Mouse (Mus musculus) liver, embryonic 15.5 days (tissue): Measurements from ENCODE around the gene Ip6k2. TPM values are rescaled to one million over a fixed set of nuclear protein-coding genes. Genes with fewer than 3 reads are reported as not detected.

Experiments used
- ATAC-seq: fragments of 200-750 bp; cut with Nextera tagmentation; 2 replicates; pipeline ENCODE4 v1.8.0; 2017; ENCODE audit warnings: moderate number of reproducible peaks, mild to moderate bottlenecking, moderate library complexity; ENCODE audit not compliant: insufficient read depth
- H3K27ac ChIP-seq: fragments of 300-500 bp; sonication (generic); replicated peaks from 2 replicates; pipeline ENCODE4 v1.5.1; 2015; ENCODE audit warnings: mild to moderate bottlenecking, inconsistent platforms
- H3K27me3 ChIP-seq: fragments of 300-500 bp; sonication (generic); 2 replicates; pipeline ENCODE4 v1.6.1; 2015; ENCODE audit warnings: mild to moderate bottlenecking, inconsistent platforms
- H3K36me3 ChIP-seq: fragments of 300-500 bp; sonication (generic); replicated peaks from 2 replicates; pipeline ENCODE4 v1.6.1; 2015; ENCODE audit warnings: moderate library complexity, mild to moderate bottlenecking, inconsistent platforms
- H3K4me1 ChIP-seq: fragments of 300-500 bp; sonication (generic); replicated peaks from 2 replicates; pipeline ENCODE4 v1.6.1; 2015; ENCODE audit warnings: inconsistent platforms
- H3K4me2 ChIP-seq: fragments of 300-500 bp; sonication (generic); 2 replicates; pipeline ENCODE4 v1.6.1; 2015; ENCODE audit warnings: moderate library complexity, mild to moderate bottlenecking, inconsistent platforms
- H3K4me3 ChIP-seq: fragments of 300-500 bp; sonication (generic); replicated peaks from 2 replicates; pipeline ENCODE4 v1.5.1; 2015; ENCODE audit warnings: mild to moderate bottlenecking, inconsistent platforms
- H3K9ac ChIP-seq: fragments of 300-500 bp; sonication (generic); 2 replicates; pipeline ENCODE4 v1.6.1; 2015; ENCODE audit warnings: moderate library complexity, mild to moderate bottlenecking, inconsistent platforms
- H3K9me3 ChIP-seq: fragments of 300-500 bp; sonication (generic); replicated peaks from 2 replicates; pipeline ENCODE4 v1.6.1; 2016; ENCODE audit warnings: inconsistent platforms
- WGBS: fragments of 180-500 bp; shearing (Covaris S2); methylation state at CpG from one replicate; pipeline ENCODE4 v1.1.7; 2015; ENCODE audit warnings: mixed read lengths; ENCODE audit not compliant: insufficient replicate concordance; 5-methylcytosine and 5-hydroxymethylcytosine counted together
- polyA plus RNA-seq: library from polyadenylated mRNA; unstranded; fragments of >200 nt; fragmentation: Nextera tagmentation; extraction: Ambion mirVana; gene quantifications from 2 replicates; pipeline ENCODE4 v1.2.1, GENCODE M21; 2015

Ip6k2 gene
- polyA plus RNA-seq, 1 experiment from 2014 or later, result 11.6 TPM

DNA sequence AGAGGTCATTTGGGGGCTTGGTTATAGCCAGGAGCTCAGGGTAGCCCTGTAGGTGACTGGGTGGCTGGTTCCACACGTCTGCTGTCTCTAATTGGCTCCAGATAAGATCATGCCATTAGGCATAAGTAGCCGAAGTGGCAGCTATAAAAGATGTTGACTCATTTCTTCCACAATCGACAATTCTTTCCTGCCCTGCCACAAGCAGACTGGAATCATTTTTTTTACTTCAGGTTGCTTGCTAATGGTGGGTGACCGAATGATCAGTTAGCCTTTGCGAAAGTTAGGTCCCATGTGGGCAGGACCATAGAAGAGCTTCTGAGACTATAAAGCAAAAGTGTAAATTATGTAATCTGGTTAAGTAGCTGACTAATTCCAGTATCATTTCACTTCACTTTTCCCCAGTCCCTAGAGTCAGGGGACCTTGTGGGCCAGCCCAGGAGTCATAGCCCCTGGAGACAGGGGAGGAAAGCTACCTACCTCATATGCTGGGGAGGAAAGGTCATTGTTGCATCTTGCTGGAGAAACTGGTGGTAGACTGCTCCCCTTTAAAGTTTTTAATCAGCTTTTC is 15.0 kb downstream of the Ip6k2 start:
- H3K9me3 ChIP-seq, result no peaks in the 10 kb centered on the region
- ATAC-seq, result no peak
- 75% methylated on average over 5 of the region's 5 CpGs for WGBS
- H3K27me3 ChIP-seq, result no peaks in the 10 kb centered on the region
- H3K4me2 ChIP-seq, result no peak overlapping the region
- no peak overlapping the region for H3K9ac ChIP-seq
- no peak overlapping the region for H3K4me3 ChIP-seq
- peaks cover 77% of the 10 kb centered on the region for H3K36me3 ChIP-seq
- H3K4me1 ChIP-seq, result peaks cover 53% of the 10 kb centered on the region
- H3K27ac ChIP-seq, result no peak overlapping the region; the same call in 1 of the 2 replicates

- H3K4me2 ChIP-seq, result no peak overlapping the region
- H3K9ac ChIP-seq, result no peak overlapping the region
- no peak for ATAC-seq
- no peak overlapping the region for H3K4me3 ChIP-seq
- no peaks in the 10 kb centered on the region for H3K27me3 ChIP-seq
- WGBS, result 82% methylated on average over 3 of the region's 3 CpGs
- H3K36me3 ChIP-seq, result peaks cover 81% of the 10 kb centered on the region
- H3K9me3 ChIP-seq, result no peaks in the 10 kb centered on the region
- peaks cover 50% of the 10 kb centered on the region for H3K4me1 ChIP-seq
- no peak overlapping the region for H3K27ac ChIP-seq
Observed at GRCm38 (mm10) chr9:108799564-108799963, 16.0 kb downstream of the Ip6k2 start.

DNA sequence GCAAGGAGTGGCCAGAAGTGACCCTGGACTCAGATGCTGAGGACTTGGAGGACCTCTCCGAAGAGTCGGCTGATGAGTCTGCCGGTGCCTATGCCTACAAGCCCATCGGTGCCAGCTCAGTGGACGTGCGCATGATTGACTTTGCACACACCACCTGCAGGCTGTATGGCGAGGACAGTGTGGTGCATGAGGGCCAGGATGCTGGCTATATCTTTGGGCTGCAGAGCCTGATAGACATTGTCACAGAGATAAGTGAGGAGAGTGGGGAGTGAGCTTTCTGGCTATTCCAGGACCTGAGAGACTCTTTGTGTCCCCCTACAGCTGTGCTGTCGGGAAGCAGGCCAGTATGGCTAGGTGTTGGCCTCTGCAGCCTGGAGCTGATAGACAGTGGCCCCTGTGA is 22.2 kb downstream of the Ip6k2 start:
- Histone ChIP-seq H3K27ac (peak overlapping the region; percentile 89), H3K9ac (no peak overlapping the region), H3K27me3 (no peaks in the 10 kb centered on the region; the same call in 1 of the 2 replicates), H3K4me2 (peak overlapping the region; percentile 40), H3K36me3 (peaks cover 65% of the 10 kb centered on the region), H3K9me3 (no peaks in the 10 kb centered on the region), H3K4me3 (no peak overlapping the region), H3K4me1 (peaks cover 73% of the 10 kb centered on the region)
- ATAC-seq, result peak; percentile 53
- 52% methylated on average over 8 of the region's 8 CpGs for WGBS

DNA sequence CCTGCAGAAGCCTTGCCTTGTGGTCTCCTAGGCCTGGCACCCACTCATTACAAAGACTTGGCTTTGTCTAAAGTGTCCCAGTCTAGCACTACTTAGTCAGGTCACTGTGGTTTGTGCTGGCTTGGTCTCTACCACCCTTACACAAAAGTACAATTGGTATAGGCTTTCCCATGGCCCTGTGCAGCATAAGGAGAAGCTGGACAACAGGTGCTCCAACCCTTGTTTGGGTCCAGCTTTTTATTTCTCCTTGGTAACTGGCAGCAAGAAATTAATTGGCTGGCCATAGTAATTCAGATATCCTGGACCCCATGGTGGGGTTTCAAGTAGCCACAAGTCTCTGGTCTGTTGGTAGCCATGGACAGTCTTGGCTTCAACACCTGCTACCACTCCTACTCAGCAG is 22.8 kb downstream of the Ip6k2 start:
- no peak for ATAC-seq
- Histone ChIP-seq H3K27me3 (no peaks in the 10 kb centered on the region; the same call in 1 of the 2 replicates), H3K9me3 (no peaks in the 10 kb centered on the region), H3K9ac (no peak overlapping the region), H3K4me3 (no peak overlapping the region), H3K4me2 (0 out of 2 replicates have a peak overlapping the region, but pooled peaks have one; percentile 40), H3K36me3 (peaks cover 61% of the 10 kb centered on the region), H3K27ac (peak overlapping the region; percentile 89), H3K4me1 (peaks cover 70% of the 10 kb centered on the region)

GRCm38 (mm10) chr9:108806831-108807230 is 23.2 kb downstream of the Ip6k2 start:
- Histone ChIP-seq H3K4me2 (peak overlapping the region; percentile 97; the same call in 1 of the 2 replicates), H3K9me3 (no peaks in the 10 kb centered on the region), H3K4me1 (peaks cover 65% of the 10 kb centered on the region), H3K4me3 (no peak overlapping the region), H3K27ac (peak overlapping the region; percentile 89), H3K36me3 (peaks cover 60% of the 10 kb centered on the region), H3K9ac (peak overlapping the region; percentile 13; the same call in 1 of the 2 replicates), H3K27me3 (no peaks in the 10 kb centered on the region; the same call in 1 of the 2 replicates)
- ATAC-seq, result no peak
- WGBS, result 54% methylated on average over 1 of the region's 1 CpGs

GRCm38 (mm10) chr9:108807674-108808073 is 24.1 kb downstream of the Ip6k2 start:
- 39% methylated on average over 5 of the region's 5 CpGs for WGBS
- peaks cover 59% of the 10 kb centered on the region for H3K36me3 ChIP-seq

DNA sequence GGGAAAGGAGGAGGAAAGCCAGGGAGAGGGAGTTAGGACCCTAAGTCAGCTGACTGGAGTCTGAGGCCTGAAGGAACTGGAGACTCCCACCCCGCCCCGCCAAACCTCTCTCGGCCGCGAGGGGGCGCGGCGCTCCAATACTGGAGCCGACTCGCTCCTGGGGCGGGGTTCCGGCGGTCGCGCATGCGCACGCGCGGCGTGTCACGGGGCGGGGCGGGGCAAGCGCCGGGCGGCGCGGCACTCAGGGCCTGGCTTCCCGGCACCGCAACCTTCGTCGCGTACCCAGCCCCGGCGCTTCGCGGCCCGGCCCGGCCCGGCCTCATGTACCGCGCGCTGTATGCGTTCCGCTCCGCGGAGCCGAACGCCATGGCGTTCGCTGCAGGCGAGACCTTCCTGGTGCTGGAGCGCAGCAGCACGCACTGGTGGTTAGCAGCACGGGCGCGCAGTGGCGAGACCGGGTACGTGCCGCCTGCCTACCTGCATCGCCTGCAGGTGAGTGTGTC is 24.6 kb downstream of the Ip6k2 start, which contains the start of gene Nckipsd:
TSS of gene Nckipsd (plus strand) at position 206 of the 503 bp plus-strand sequence.
- peaks cover 58% of the 10 kb centered on the region for H3K36me3 ChIP-seq

More at GRCm38 (mm10) chr9:108807674-108808073, 24.1 kb downstream of the Ip6k2 start:
- peak overlapping the region; percentile 56 for H3K9ac ChIP-seq
- no peaks in the 10 kb centered on the region for H3K9me3 ChIP-seq
- H3K27ac ChIP-seq, result peak overlapping the region; percentile 89
- H3K4me1 ChIP-seq, result peaks cover 62% of the 10 kb centered on the region
- no peaks in the 10 kb centered on the region; the same call in 1 of the 2 replicates for H3K27me3 ChIP-seq
- H3K4me3 ChIP-seq, result peak overlapping the region; percentile 72
- peak; percentile 82 for ATAC-seq
- H3K4me2 ChIP-seq, result peak overlapping the region; percentile 97

GRCm38 (mm10) chr9:108809188-108809587 is 25.6 kb downstream of the Ip6k2 start:
- Histone ChIP-seq H3K9ac (peak overlapping the region; percentile 80; the same call in 1 of the 2 replicates), H3K4me3 (peak overlapping the region; percentile 72), H3K9me3 (no peaks in the 10 kb centered on the region), H3K27me3 (no peaks in the 10 kb centered on the region; the same call in 1 of the 2 replicates), H3K4me2 (peak overlapping the region; percentile 97), H3K4me1 (peaks cover 59% of the 10 kb centered on the region), H3K27ac (0 out of 2 replicates have a peak overlapping the region, but pooled peaks have one; percentile 1), H3K36me3 (peaks cover 52% of the 10 kb centered on the region)
- ATAC-seq, result no peak
- WGBS, result 38% methylated on average over 5 of the region's 5 CpGs

More for the DNA sequence above, 24.6 kb downstream of the Ip6k2 start, which contains the start of gene Nckipsd:
- Histone ChIP-seq H3K27me3 (no peaks in the 10 kb centered on the region; the same call in 1 of the 2 replicates), H3K4me1 (peaks cover 62% of the 10 kb centered on the region), H3K4me3 (peak within 1 kb of the TSS; percentile 72), H3K27ac (peak within 1 kb of the TSS; percentile 89), H3K9me3 (no peaks in the 10 kb centered on the region), H3K9ac (peak within 1 kb of the TSS; percentile 80), H3K4me2 (peak within 1 kb of the TSS; percentile 97)
- ATAC-seq, result peak; percentile 85
- WGBS, result under 1% methylated on average over 62 of the region's 62 CpGs

- no peaks in the 10 kb centered on the region; the same call in 1 of the 2 replicates for H3K27me3 ChIP-seq
- peak overlapping the region; percentile 97 for H3K4me2 ChIP-seq
- ATAC-seq, result no peak
- H3K4me3 ChIP-seq, result no peak overlapping the region
- 0 out of 2 replicates have a peak overlapping the region, but pooled peaks have one; percentile 1 for H3K27ac ChIP-seq
- no peaks in the 10 kb centered on the region for H3K9me3 ChIP-seq
- 40% methylated on average over 6 of the region's 6 CpGs for WGBS
- H3K4me1 ChIP-seq, result peaks cover 53% of the 10 kb centered on the region
- H3K9ac ChIP-seq, result no peak overlapping the region
- H3K36me3 ChIP-seq, result peaks cover 52% of the 10 kb centered on the region
Observed at GRCm38 (mm10) chr9:108809723-108810122, 26.1 kb downstream of the Ip6k2 start.

GRCm38 (mm10) chr9:108810516-108810915 is 26.9 kb downstream of the Ip6k2 start:
- 58% methylated on average over 5 of the region's 5 CpGs for WGBS
- Histone ChIP-seq H3K9me3 (no peaks in the 10 kb centered on the region), H3K27me3 (no peaks in the 10 kb centered on the region; the same call in 1 of the 2 replicates), H3K4me1 (peaks cover 46% of the 10 kb centered on the region), H3K4me2 (no peak overlapping the region), H3K27ac (no peak overlapping the region), H3K36me3 (peaks cover 50% of the 10 kb centered on the region), H3K9ac (no peak overlapping the region), H3K4me3 (no peak overlapping the region)
- no peak for ATAC-seq

GRCm38 (mm10) chr9:108815557-108815956 is 32.0 kb downstream of the Ip6k2 start:
- no peak for ATAC-seq
- Histone ChIP-seq H3K4me3 (no peak overlapping the region), H3K27ac (no peak overlapping the region), H3K4me2 (no peak overlapping the region), H3K4me1 (no peaks in the 10 kb centered on the region), H3K27me3 (peaks cover 5% of the 10 kb centered on the region; the same call in 1 of the 2 replicates), H3K9me3 (no peaks in the 10 kb centered on the region), H3K9ac (no peak overlapping the region), H3K36me3 (peaks cover 33% of the 10 kb centered on the region)
- WGBS, result 70% methylated on average over 7 of the region's 7 CpGs
